Mouse (Mus musculus) stomach, postnatal 0 days (tissue): ENCODE measurements at regions not wholly inside any gene's neighbourhood (a gene's known extent, or its start where the extent isn't known, plus 50 kb on each side); places are given as distances from the start of the nearest gene placed in this dataset.

Source experiments
- ATAC-seq: fragments of 200-750 bp; cut with Nextera tagmentation; 2 replicates; pipeline ENCODE4 v1.8.0; 2017; ENCODE audit not compliant: low FRiP score, low TSS enrichment
- DNase-seq: peaks from one replicate; pipeline ENCODE4 v3.0.0-alpha.2; 2016; ENCODE audit warnings: low spot score
- H3K27ac ChIP-seq: fragments of 300-500 bp; sonication (generic); replicated peaks from 2 replicates; pipeline ENCODE4 v1.5.1; 2014; ENCODE audit warnings: mild to moderate bottlenecking, control low read depth
- H3K27me3 ChIP-seq: fragments of 300-500 bp; sonication (generic); 2 replicates; pipeline ENCODE4 v1.6.1; 2014; ENCODE audit warnings: low read length; ENCODE audit not compliant: control insufficient read depth, insufficient read depth
- H3K36me3 ChIP-seq: fragments of 300-500 bp; sonication (generic); 2 replicates; pipeline ENCODE4 v1.6.1; 2014; ENCODE audit warnings: low read length, mixed read lengths; ENCODE audit not compliant: control insufficient read depth, insufficient read depth
- H3K4me1 ChIP-seq: fragments of 300-500 bp; sonication (generic); replicated peaks from 2 replicates; pipeline ENCODE4 v1.6.1; 2014; ENCODE audit warnings: antibody characterized with exemption; ENCODE audit not compliant: control insufficient read depth, insufficient read depth
- H3K4me2 ChIP-seq: fragments of 300-500 bp; sonication (generic); replicated peaks from 2 replicates; pipeline ENCODE4 v1.6.1; 2014; ENCODE audit warnings: low read depth, mild to moderate bottlenecking, control low read depth, moderate library complexity
- H3K4me3 ChIP-seq: fragments of 300-500 bp; sonication (generic); 2 replicates; pipeline ENCODE4 v1.5.1; 2014; ENCODE audit warnings: low read depth, low read length, control low read depth
- H3K9ac ChIP-seq: fragments of 300-500 bp; sonication (generic); 2 replicates; pipeline ENCODE4 v1.6.1; 2014; ENCODE audit warnings: mild to moderate bottlenecking, low read length, control low read depth, mixed read lengths
- H3K9me3 ChIP-seq: fragments of 300-500 bp; sonication (generic); 2 replicates; pipeline ENCODE4 v1.6.1; 2016; ENCODE audit warnings: low read length; ENCODE audit not compliant: control insufficient read depth
- CTCF ChIP-seq: IDR thresholded peaks from 2 replicates; pipeline ENCODE4 v1.5.1; 2016; ENCODE audit warnings: antibody characterized with exemption, low read depth, mild to moderate bottlenecking, moderate library complexity
- EP300 ChIP-seq: optimal IDR thresholded peaks from 2 replicates; pipeline ENCODE3; 2016; ENCODE audit warnings: antibody characterized with exemption
- WGBS: fragments of 180-500 bp; shearing (Covaris S2); extraction: QIAGEN DNeasy Blood & Tissue Kit; methylation state at CpG from one replicate; pipeline ENCODE4 v1.1.7; 2014; 5-methylcytosine and 5-hydroxymethylcytosine counted together

- no peak for TF ChIP-seq EP300
- TF ChIP-seq CTCF, result no peak
- 86% methylated on average over 1 of the region's 1 CpGs for WGBS
- H3K4me2 ChIP-seq, result no peak overlapping the region
- H3K9me3 ChIP-seq, result no peaks in the 10 kb centered on the region
- H3K36me3 ChIP-seq, result no peaks in the 10 kb centered on the region
- H3K27ac ChIP-seq, result no peak overlapping the region
- no peak overlapping the region for H3K4me3 ChIP-seq
- DNase-seq (no peak), ATAC-seq (no peak)
- peaks cover 10% of the 10 kb centered on the region for H3K4me1 ChIP-seq
- H3K9ac ChIP-seq, result no peak overlapping the region
- no peaks in the 10 kb centered on the region for H3K27me3 ChIP-seq
Measured at GRCm38 (mm10) chr2:30703308-30703707, 100.2 kb downstream of the 1700001O22Rik start.

DNA sequence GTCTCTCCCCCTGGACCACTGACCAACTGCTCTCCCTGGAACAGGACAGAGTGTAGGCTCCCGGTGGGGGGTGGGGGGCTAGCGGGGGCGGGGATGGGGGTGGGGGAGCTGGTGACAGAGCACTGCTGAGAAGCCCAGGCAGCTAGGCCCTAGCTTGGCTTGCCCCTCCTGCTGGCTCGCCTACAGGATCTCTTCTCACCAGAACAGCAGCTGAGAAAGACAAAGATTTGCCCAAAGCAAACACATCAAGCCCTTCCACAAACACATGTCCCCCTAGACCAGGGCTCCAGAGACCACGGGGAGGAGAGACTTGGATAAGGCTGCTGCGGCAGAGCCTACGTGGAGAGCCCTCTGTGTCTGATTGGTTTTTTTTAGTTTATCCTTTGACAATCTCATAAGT is 100.8 kb downstream of the 1700001O22Rik start:
- DNase-seq, result no peak
- H3K4me3 ChIP-seq, result no peak overlapping the region
- 13% methylated on average over 7 of the region's 7 CpGs for WGBS
- H3K27me3 ChIP-seq, result no peaks in the 10 kb centered on the region
- H3K4me2 ChIP-seq, result no peak overlapping the region
- no peaks in the 10 kb centered on the region for H3K9me3 ChIP-seq
- peak overlapping the region; percentile 35 for H3K9ac ChIP-seq
- TF ChIP-seq CTCF (0 out of 2 replicates have a peak, but pooled peaks have one; percentile 15), EP300 (no peak)
- no peaks in the 10 kb centered on the region for H3K36me3 ChIP-seq
- H3K27ac ChIP-seq, result peak overlapping the region; percentile 61
- ATAC-seq, result no peak
- peaks cover 9% of the 10 kb centered on the region for H3K4me1 ChIP-seq

- H3K4me3 ChIP-seq, result no peak overlapping the region
- ATAC-seq, result no peak
- no peak overlapping the region for H3K27ac ChIP-seq
- H3K27me3 ChIP-seq, result no peaks in the 10 kb centered on the region
- H3K9ac ChIP-seq, result no peak overlapping the region
- peaks cover 4% of the 10 kb centered on the region for H3K4me1 ChIP-seq
- no peak for TF ChIP-seq EP300
- 93% methylated on average over 2 of the region's 2 CpGs for WGBS
- H3K9me3 ChIP-seq, result no peaks in the 10 kb centered on the region
- H3K4me2 ChIP-seq, result no peak overlapping the region
- H3K36me3 ChIP-seq, result no peaks in the 10 kb centered on the region
- DNase-seq, result no peak
Measured at GRCm38 (mm10) chr2:30700890-30701289, 102.6 kb downstream of the 1700001O22Rik start.

DNA sequence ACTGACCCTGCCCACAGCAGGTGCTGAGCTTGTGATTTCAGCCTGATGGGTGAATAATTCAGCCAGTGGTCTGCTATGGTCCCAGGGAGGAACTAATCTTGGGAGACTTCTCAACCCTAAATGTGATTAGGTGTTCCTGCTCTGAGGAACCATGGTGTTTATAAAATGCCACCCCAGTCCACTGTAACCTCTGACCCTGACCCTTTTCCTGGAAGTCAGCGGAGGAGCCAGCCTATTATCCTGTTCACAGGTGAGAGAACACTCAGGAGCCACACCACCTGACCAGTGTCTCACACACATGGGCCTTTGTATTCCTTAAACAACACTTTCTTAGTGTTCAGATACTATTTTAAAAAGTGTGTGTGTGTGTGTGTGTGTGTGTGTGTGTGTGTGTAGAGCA is 103.0 kb downstream of the 1700001O22Rik start:
- Histone ChIP-seq H3K4me1 (peaks cover 4% of the 10 kb centered on the region), H3K27me3 (no peaks in the 10 kb centered on the region), H3K9ac (no peak overlapping the region), H3K4me2 (no peak overlapping the region), H3K27ac (peak overlapping the region; percentile 85), H3K9me3 (no peaks in the 10 kb centered on the region), H3K36me3 (no peaks in the 10 kb centered on the region), H3K4me3 (no peak overlapping the region)
- WGBS, result 96% methylated on average over 1 of the region's 1 CpGs
- TF ChIP-seq EP300 (no peak), CTCF (no peak)
- DNase-seq, result no peak
- no peak for ATAC-seq

DNA sequence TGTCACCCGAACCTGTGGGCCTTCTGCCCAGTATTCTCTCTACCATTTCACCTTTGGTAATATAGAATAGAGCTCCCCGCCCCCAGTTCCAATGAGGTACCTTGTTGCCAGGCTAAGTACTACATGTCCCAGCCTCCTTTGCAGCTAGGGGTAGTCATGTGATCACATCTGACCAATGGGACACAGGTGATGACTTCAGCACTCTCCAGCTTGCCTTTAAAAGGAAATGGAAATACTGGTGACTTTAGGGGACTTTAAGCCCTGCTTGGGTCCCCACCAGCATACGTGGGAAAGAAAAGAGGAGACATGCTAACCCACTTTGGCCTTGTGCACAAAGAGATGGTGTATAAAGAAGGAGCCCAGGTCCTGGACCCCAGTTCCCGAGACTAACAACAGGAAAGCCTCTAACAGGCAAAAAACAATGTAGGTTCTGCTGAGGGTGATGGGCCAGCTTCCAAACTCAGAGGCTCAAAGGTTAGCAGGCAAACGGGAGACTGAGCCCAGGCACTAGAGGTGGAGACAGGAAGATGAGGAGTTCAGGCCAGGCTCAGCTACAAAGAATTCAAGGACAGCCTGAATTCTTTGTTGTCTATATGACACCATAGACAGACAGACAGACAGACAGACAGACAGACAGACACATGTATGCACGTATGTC is 103.5 kb downstream of the 1700001O22Rik start:
- Histone ChIP-seq H3K36me3 (no peaks in the 10 kb centered on the region), H3K4me1 (peaks cover 4% of the 10 kb centered on the region), H3K4me2 (0 out of 2 replicates have a peak overlapping the region, but pooled peaks have one; percentile 11), H3K27ac (peak overlapping the region; percentile 85), H3K9me3 (no peaks in the 10 kb centered on the region), H3K27me3 (no peaks in the 10 kb centered on the region), H3K9ac (peak overlapping the region; percentile 38; the same call in 1 of the 2 replicates), H3K4me3 (no peak overlapping the region)
- TF ChIP-seq EP300 (no peak), CTCF (no peak)
- WGBS, result 26% methylated on average over 6 of the region's 6 CpGs
- ATAC-seq, result peak; percentile 85
- peak; percentile 79 for DNase-seq

GRCm38 (mm10) chr2:30698758-30699535 is 104.1 kb downstream of the Cstad start:
- Histone ChIP-seq H3K27ac (peak overlapping the region; percentile 59; the same call in 1 of the 2 replicates), H3K4me3 (no peak overlapping the region), H3K36me3 (no peaks in the 10 kb centered on the region), H3K27me3 (no peaks in the 10 kb centered on the region), H3K4me2 (no peak overlapping the region), H3K9ac (no peak overlapping the region), H3K9me3 (no peaks in the 10 kb centered on the region), H3K4me1 (peaks cover 4% of the 10 kb centered on the region)
- DNase-seq (no peak), ATAC-seq (no peak)
- 66% methylated on average over 6 of the region's 6 CpGs for WGBS
- peak; percentile 23; the same call in 1 of the 2 replicates for TF ChIP-seq CTCF
- no peak for TF ChIP-seq EP300
